Mouse (Mus musculus): ENCODE results near the gene Pld1. TPM values are rescaled to one million over a fixed set of nuclear protein-coding genes. Genes with fewer than 3 reads are reported as not detected.

Gene Pld1
- total RNA-seq, 2 experiments from 2014 or later: 11.2 to 19.0 TPM

- DNase-seq: peak; percentile 87 to 90
- intact Hi-C loops (cut with DNase I): loop anchor here (2.0 to 10.0 kb wide), 3 partner anchors 53 to 763 kb away; no protein-coding TSS in a partner anchor
These were observed 45.6 kb downstream of the Pld1 start for GRCm38 (mm10) chr3:27983935-27984577.

- DNase-seq: peak in 1 of 2 experiments; percentile 18
These were observed 46.1 kb downstream of the Pld1 start for GRCm38 (mm10) chr3:27984620-27985019.

GRCm38 (mm10) chr3:27985344-27985743 lies 46.8 kb downstream of the Pld1 start:
- no peak for DNase-seq
- intact Hi-C loops (cut with DNase I): loop anchor here (2.0 to 10.0 kb wide), 2 partner anchors 579 to 761 kb away; no protein-coding TSS in a partner anchor

More at GRCm38 (mm10) chr3:27984620-27985019, 46.1 kb downstream of the Pld1 start:
- intact Hi-C loops (cut with DNase I): loop anchor here (2.0 to 10.0 kb wide), 3 partner anchors 53 to 762 kb away; no protein-coding TSS in a partner anchor

- intact Hi-C loops (cut with DNase I): loop anchor here (10.0 kb wide), 1 partner anchor 577 kb away; no protein-coding TSS in a partner anchor
- DNase-seq: peak; percentile 45 to 48
These were observed 49.5 kb downstream of the Pld1 start for GRCm38 (mm10) chr3:27987891-27988536.

GRCm38 (mm10) chr3:27991100-27991703 lies 52.7 kb downstream of the Pld1 start:
- no peak for DNase-seq
- intact Hi-C loops (cut with DNase I): no loop called here

- no peak for DNase-seq
- intact Hi-C loops (cut with DNase I): no loop called here
These were observed 55.9 kb downstream of the Pld1 start for GRCm38 (mm10) chr3:27994175-27994990.

GRCm38 (mm10) chr3:28004321-28004720 lies 65.8 kb downstream of the Pld1 start:
- intact Hi-C loops (cut with DNase I): no loop called here
- DNase-seq: no peak

GRCm38 (mm10) chr3:28007684-28008083 lies 69.2 kb downstream of the Pld1 start:
- DNase-seq: no peak

GRCm38 (mm10) chr3:28008369-28008768 lies 69.9 kb downstream of the Pld1 start:
- intact Hi-C loops (cut with DNase I): no loop called here

More at GRCm38 (mm10) chr3:28007684-28008083, 69.2 kb downstream of the Pld1 start:
- intact Hi-C loops (cut with DNase I): no loop called here

GRCm38 (mm10) chr3:28012177-28012576 lies 73.7 kb downstream of the Pld1 start:
- intact Hi-C loops (cut with DNase I): no loop called here
- DNase-seq: no peak

More at GRCm38 (mm10) chr3:28008369-28008768, 69.9 kb downstream of the Pld1 start:
- peak in 1 of 2 experiments; percentile 17 for DNase-seq

GRCm38 (mm10) chr3:28013441-28013840 lies 74.9 kb downstream of the Pld1 start:
- peak; percentile 18 to 21 for DNase-seq
- intact Hi-C loops (cut with DNase I): no loop called here

GRCm38 (mm10) chr3:28017002-28017401 lies 78.5 kb downstream of the Pld1 start:
- no peak for DNase-seq
- intact Hi-C loops (cut with DNase I): no loop called here

- intact Hi-C loops (cut with DNase I): no loop called here
- no peak for DNase-seq
These were observed 81.2 kb downstream of the Pld1 start for GRCm38 (mm10) chr3:28019727-28020126.

- intact Hi-C loops (cut with DNase I): no loop called here
- DNase-seq: no peak
These were observed 81.9 kb downstream of the Pld1 start for GRCm38 (mm10) chr3:28020404-28020803.

- DNase-seq: no peak
- intact Hi-C loops (cut with DNase I): no loop called here
These were observed 83.7 kb downstream of the Pld1 start for GRCm38 (mm10) chr3:28022191-28022590.

- DNase-seq: no peak
- intact Hi-C loops (cut with DNase I): no loop called here
These were observed 88.4 kb downstream of the Pld1 start for GRCm38 (mm10) chr3:28026876-28027275.

- no peak for DNase-seq
- intact Hi-C loops (cut with DNase I): no loop called here
These were observed 90.0 kb downstream of the Pld1 start for GRCm38 (mm10) chr3:28028456-28028855.

GRCm38 (mm10) chr3:28030860-28031259 lies 92.4 kb downstream of the Pld1 start:
- intact Hi-C loops (cut with DNase I): no loop called here
- DNase-seq: no peak

- intact Hi-C loops (cut with DNase I): no loop called here
- DNase-seq: peak; percentile 14 to 20
These were observed 93.2 kb downstream of the Pld1 start for GRCm38 (mm10) chr3:28031643-28032243.

- intact Hi-C loops (cut with DNase I): no loop called here
- no peak for DNase-seq
These were observed 95.4 kb downstream of the Pld1 start for GRCm38 (mm10) chr3:28033898-28034297.
